Mouse (Mus musculus) MEL (cell line): ENCODE data around the gene Sapcd1. TPM values are rescaled to one million over a fixed set of nuclear protein-coding genes. Genes with fewer than 3 reads are reported as not detected.

ENCODE experiments used
- DNase-seq: peaks from one replicate; pipeline ENCODE4 v3.0.0; 2011; ENCODE audit warnings: low read depth, low spot score
- H3K27ac ChIP-seq: 2 replicates; pipeline ENCODE4 v1.5.1; 2012; ENCODE audit warnings: low read depth, mild to moderate bottlenecking, control low read depth, low read length, moderate library complexity; ENCODE audit not compliant: control insufficient read depth
- H3K27me3 ChIP-seq, 2 experiments: fragments of 150-350 bp in 1 of 2; sonication (generic) in 1 of 2; 2 replicates each; pipeline ENCODE4 v1.6.1; 2012; ENCODE audit warnings: low read length in 2 of 2, mild to moderate bottlenecking in 2 of 2, improper control_type of control experiment in 1 of 2, moderate library complexity in 1 of 2; ENCODE audit not compliant: insufficient read depth in 2 of 2, control insufficient read depth in 1 of 2
- H3K36me3 ChIP-seq, 2 experiments: 2 replicates each; pipeline ENCODE4 v1.6.1; 2012 to 2014; ENCODE audit warnings: low read length in 2 of 2, improper control_type of control experiment in 1 of 2, inconsistent platforms in 1 of 2, mild to moderate bottlenecking in 1 of 2; ENCODE audit not compliant: insufficient read depth in 2 of 2, control insufficient read depth in 1 of 2
- H3K4me1 ChIP-seq, 2 experiments: fragments of 150-350 bp in 1 of 2; sonication (generic) in 1 of 2; 2 replicates each; pipeline ENCODE4 v1.6.1; 2012; ENCODE audit warnings: low read length in 2 of 2, improper control_type of control experiment in 1 of 2, mild to moderate bottlenecking in 1 of 2; ENCODE audit not compliant: insufficient read depth in 2 of 2, control insufficient read depth in 1 of 2
- H3K4me3 ChIP-seq, 2 experiments: fragments of 150-350 bp in 1 of 2; sonication (generic) in 1 of 2; 2 replicates each; pipeline ENCODE4 v1.5.1; 2012; ENCODE audit warnings: low read depth in 2 of 2, low read length in 2 of 2, mild to moderate bottlenecking in 2 of 2, moderate library complexity in 2 of 2, control low read depth in 1 of 2, improper control_type of control experiment in 1 of 2; ENCODE audit not compliant: control insufficient read depth in 1 of 2, insufficient read depth in 1 of 2
- H3K79me2 ChIP-seq: 2 replicates; pipeline ENCODE4 v1.6.1; 2012; ENCODE audit warnings: mild to moderate bottlenecking, low read length, moderate library complexity; ENCODE audit not compliant: control insufficient read depth, poor library complexity, insufficient read depth
- H3K9ac ChIP-seq: 2 replicates; pipeline ENCODE4 v1.6.1; 2012; ENCODE audit warnings: low read depth, mild to moderate bottlenecking, control low read depth, low read length, moderate library complexity; ENCODE audit not compliant: control insufficient read depth, poor library complexity, severe bottlenecking
- H3K9me3 ChIP-seq: fragments of 150-350 bp; sonication (generic); replicated peaks from 2 replicates; pipeline ENCODE4 v1.6.1; 2012; ENCODE audit warnings: mild to moderate bottlenecking, low read length, improper control_type of control experiment, moderate library complexity; ENCODE audit not compliant: insufficient read depth
- E2F4 ChIP-seq: IDR thresholded peaks from 2 replicates; pipeline ENCODE4 v1.6.1; 2011; ENCODE audit warnings: low read depth, low read length, improper control_type of control experiment, borderline replicate concordance
- ELF1 ChIP-seq: IDR thresholded peaks from 2 replicates; pipeline ENCODE4 v1.6.1; 2014; ENCODE audit warnings: low read depth, mild to moderate bottlenecking, inconsistent platforms, low read length, improper control_type of control experiment, moderate library complexity
- EP300 ChIP-seq, 2 experiments: IDR thresholded peaks; 2 replicates each; pipeline ENCODE4 v1.6.1; 2011; ENCODE audit warnings: improper control_type of control experiment in 2 of 2, low read length in 2 of 2, low read depth in 1 of 2, mild to moderate bottlenecking in 1 of 2
- GATA1 ChIP-seq: IDR thresholded peaks from 2 replicates; pipeline ENCODE4 v1.6.1; 2011; ENCODE audit warnings: low read depth, low read length, improper control_type of control experiment
- JUND ChIP-seq: IDR thresholded peaks from 2 replicates; pipeline ENCODE4 v1.6.1; 2011; ENCODE audit warnings: low read depth, mild to moderate bottlenecking, improper control_type of control experiment, low read length
- KAT2A ChIP-seq: conservative IDR thresholded peaks from 2 replicates; pipeline ENCODE4 v1.6.1; 2012; ENCODE audit warnings: low read depth, low read length, improper control_type of control experiment, inconsistent platforms
- MAFK ChIP-seq: IDR thresholded peaks from 2 replicates; pipeline ENCODE4 v1.6.1; 2011; ENCODE audit warnings: low read depth, mild to moderate bottlenecking, low read length, improper control_type of control experiment, borderline replicate concordance
- MAZ ChIP-seq: IDR thresholded peaks from 2 replicates; pipeline ENCODE4 v1.6.1; 2012; ENCODE audit warnings: low read depth, mild to moderate bottlenecking, inconsistent platforms, low read length, improper control_type of control experiment
- MEF2A ChIP-seq: IDR thresholded peaks from 2 replicates; pipeline ENCODE4 v1.6.1; 2014; ENCODE audit warnings: low read depth, mild to moderate bottlenecking, inconsistent platforms, low read length, improper control_type of control experiment; ENCODE audit not compliant: poor library complexity, insufficient replicate concordance, severe bottlenecking; ENCODE audit errors: extremely low read depth
- SIN3A ChIP-seq: IDR thresholded peaks from 2 replicates; pipeline ENCODE4 v1.6.1; 2012; ENCODE audit warnings: low read length, improper control_type of control experiment, inconsistent platforms
- USF2 ChIP-seq, 2 experiments: IDR thresholded peaks; 2 replicates each; pipeline ENCODE4 v1.6.1; 2011 to 2012; ENCODE audit warnings: improper control_type of control experiment in 2 of 2, low read length in 2 of 2, borderline replicate concordance in 1 of 2, inconsistent platforms in 1 of 2, low read depth in 1 of 2, mild to moderate bottlenecking in 1 of 2; ENCODE audit not compliant: insufficient read depth in 1 of 2
- ZMIZ1 ChIP-seq: IDR thresholded peaks from 2 replicates; pipeline ENCODE4 v1.6.1; 2012; ENCODE audit warnings: low read depth, mild to moderate bottlenecking, inconsistent platforms, low read length, improper control_type of control experiment, moderate library complexity
- polyA plus RNA-seq, 2 experiments: library from polyadenylated mRNA; stranded (reverse) in 1 of 2; unstranded in 1 of 2; fragments of >175 nt in 1 of 2; fragments of >200 nt in 1 of 2; gene quantifications; 2 replicates each; pipeline versions ENCODE4 v1.2.1 to v1.2.4; 2012; ENCODE audit warnings: low replicate concordance in 2 of 2, low read depth in 1 of 2; ENCODE audit not compliant: insufficient read length in 2 of 2, insufficient read depth in 1 of 2, missing spikeins in 1 of 2
- total RNA-seq: library from RNA; depleted of rRNA; stranded (reverse); fragments of 300-350 nt; gene quantifications from 2 replicates; pipeline ENCODE4 v1.2.3, GENCODE M21; 2012

The Sapcd1 gene
- total and polyA plus RNA-seq, 3 experiments: 124 to 164 TPM; not detected in 1

DNA sequence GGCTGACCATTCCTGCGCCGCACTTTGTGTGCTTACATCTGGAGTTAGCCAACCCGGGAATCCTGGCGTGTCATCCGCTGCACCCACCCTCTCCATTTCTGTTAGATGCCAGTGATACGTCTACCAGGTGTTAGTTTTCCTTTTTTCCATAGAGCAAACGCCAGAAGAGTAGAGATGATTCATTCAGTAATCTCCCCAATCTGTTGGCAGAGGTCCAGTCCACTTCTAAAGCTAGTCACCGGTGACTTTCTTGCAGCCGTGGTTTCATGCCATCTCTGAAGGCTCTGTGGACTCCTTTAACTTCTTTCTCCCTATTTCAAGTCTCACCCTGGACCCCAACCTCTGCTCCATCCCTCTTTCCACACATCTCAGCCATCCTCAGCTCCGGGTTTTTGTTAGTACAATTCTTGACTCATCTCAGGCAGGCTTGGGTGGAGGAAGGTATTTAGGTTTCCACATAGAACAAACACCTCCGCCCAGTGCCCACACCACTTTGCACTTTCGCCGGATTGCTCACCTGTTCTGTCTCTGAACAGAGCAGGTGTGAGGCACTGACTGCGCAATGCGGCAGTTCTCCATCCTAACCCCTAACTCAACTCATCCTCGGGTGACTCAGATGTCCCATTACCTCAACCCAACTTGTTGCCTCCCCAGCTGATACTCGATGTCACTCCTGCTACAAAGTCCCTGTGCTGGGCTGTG, 40.5 kb upstream of the Sapcd1 start:
- Histone ChIP-seq H3K79me2 (no peaks in the 10 kb centered on the region), H3K9me3 (no peaks in the 10 kb centered on the region), H3K9ac (no peak overlapping the region), H3K27ac (no peak overlapping the region), H3K27me3 (no peaks in the 10 kb centered on the region), H3K4me1 (peaks cover 0 to 16% of the 10 kb centered on the region in 2 experiments; a peak in 3 of 4 replicates), H3K4me3 (no peak overlapping the region), H3K36me3 (no peaks in the 10 kb centered on the region; a peak in 1 of 4 replicates)
- DNase-seq: peak; percentile 50
- TF ChIP-seq MAZ: no peak
- 0 out of 2 replicates have a peak, but pooled peaks have one; percentile 38 for TF ChIP-seq JUND
- peak; percentile 45; the same call in 1 of the 2 replicates for TF ChIP-seq GATA1
- peak in 1 of 2 experiments; percentile 17; a peak in 1 of 4 replicates for TF ChIP-seq EP300 (IDR thresholded peaks at IDR 0.05; ENCODE audit: low read depth in 1 of 2, low read length in 2 of 2)

GRCm38 (mm10) chr17:35066084-35066483, 38.3 kb upstream of the Sapcd1 start, which contains the start of gene Mpig6b:
Gene Mpig6b (minus strand): TSS chr17:35066184.
- Histone ChIP-seq H3K4me1 (peaks cover 0 to 15% of the 10 kb centered on the region in 2 experiments; a peak in 3 of 4 replicates), H3K9me3 (no peaks in the 10 kb centered on the region), H3K27me3 (no peaks in the 10 kb centered on the region), H3K9ac (no peak within 1 kb of the TSS), H3K27ac (no peak within 1 kb of the TSS), H3K36me3 (no peaks in the 10 kb centered on the region; a peak in 1 of 4 replicates), H3K4me3 (no peak within 1 kb of the TSS), H3K79me2 (no peaks in the 10 kb centered on the region)
- DNase-seq: no peak
- TF ChIP-seq MEF2A: no peak
- TF ChIP-seq ELF1: no peak
- no peak for TF ChIP-seq E2F4
- no peak for TF ChIP-seq EP300 (IDR thresholded peaks at IDR 0.05; ENCODE audit: low read depth in 1 of 2, low read length in 2 of 2)

DNA sequence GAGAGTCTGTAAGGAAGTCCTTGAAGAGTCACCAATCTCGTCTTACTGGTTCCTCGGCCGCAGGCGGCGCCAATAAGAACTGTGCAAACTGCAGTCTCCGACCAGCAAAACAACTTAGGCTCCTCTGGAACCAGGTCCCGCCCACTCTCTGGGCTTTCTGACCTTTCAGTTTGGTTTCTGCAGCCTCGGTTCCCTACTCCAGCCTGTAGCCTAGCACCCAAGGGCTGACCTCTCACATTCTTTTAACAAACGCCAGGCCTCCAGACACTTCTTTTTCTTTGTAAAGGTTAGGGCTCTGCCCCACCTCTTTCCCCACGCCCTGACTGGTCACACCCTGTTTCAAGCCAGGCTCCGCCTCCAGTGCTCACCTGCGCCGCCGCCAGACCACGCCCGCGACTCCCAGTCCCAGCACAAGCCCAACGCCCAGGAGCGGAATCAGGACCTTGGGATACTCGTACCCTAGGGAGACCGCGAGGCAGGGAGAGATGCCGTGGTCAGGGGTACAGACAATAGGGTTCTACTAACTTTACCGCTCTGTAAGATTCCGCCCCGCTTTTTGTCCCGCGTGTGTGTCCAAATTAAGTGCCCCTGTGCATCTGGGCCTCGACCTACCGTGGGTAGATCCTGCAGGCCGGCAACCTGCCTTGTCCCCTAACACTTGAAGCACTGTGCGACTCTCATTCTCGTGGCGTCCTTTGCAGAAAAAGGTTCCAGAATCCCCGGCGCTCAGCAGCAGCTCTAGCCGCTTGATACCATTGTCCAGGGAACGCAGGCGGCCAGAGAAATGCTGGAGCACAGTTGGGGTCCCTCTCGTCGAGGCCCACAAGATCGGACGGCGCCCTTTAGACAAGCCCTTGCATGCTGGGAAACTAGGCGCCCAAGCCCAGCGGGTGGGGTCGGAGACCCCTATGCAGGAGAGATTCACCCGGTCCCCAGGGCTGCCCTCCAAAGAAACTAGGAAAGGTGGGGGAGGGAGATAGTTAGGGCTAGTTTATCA, 37.4 kb upstream of the Sapcd1 start, which contains the start of gene Ly6g6c:
TSS of gene Ly6g6c (plus strand) at position 438 of the 997 bp plus-strand sequence.
- DNase-seq: no peak
- peaks cover 0 to 9% of the 10 kb centered on the region in 2 experiments; a peak in 3 of 4 replicates for H3K4me1 ChIP-seq
- H3K9me3 ChIP-seq: no peaks in the 10 kb centered on the region
- H3K4me3 ChIP-seq: no peak within 1 kb of the TSS
- no peaks in the 10 kb centered on the region for H3K79me2 ChIP-seq
- H3K9ac ChIP-seq: no peak within 1 kb of the TSS
- no peaks in the 10 kb centered on the region for H3K27me3 ChIP-seq
- TF ChIP-seq SIN3A (no peak), ELF1 (no peak), MAFK (no peak), KAT2A (no peak), ZMIZ1 (no peak), GATA1 (no peak), USF2 (IDR thresholded peaks at IDR 0.05; ENCODE audit: borderline replicate concordance in 1 of 2, insufficient read depth in 1 of 2, low read depth in 1 of 2, low read length in 2 of 2) (no peak)
- TF ChIP-seq, all 39 proteins: peak for 0
- H3K36me3 ChIP-seq: no peaks in the 10 kb centered on the region; a peak in 1 of 4 replicates
- H3K27ac ChIP-seq: no peak within 1 kb of the TSS
